In the genomic region with DNA sequence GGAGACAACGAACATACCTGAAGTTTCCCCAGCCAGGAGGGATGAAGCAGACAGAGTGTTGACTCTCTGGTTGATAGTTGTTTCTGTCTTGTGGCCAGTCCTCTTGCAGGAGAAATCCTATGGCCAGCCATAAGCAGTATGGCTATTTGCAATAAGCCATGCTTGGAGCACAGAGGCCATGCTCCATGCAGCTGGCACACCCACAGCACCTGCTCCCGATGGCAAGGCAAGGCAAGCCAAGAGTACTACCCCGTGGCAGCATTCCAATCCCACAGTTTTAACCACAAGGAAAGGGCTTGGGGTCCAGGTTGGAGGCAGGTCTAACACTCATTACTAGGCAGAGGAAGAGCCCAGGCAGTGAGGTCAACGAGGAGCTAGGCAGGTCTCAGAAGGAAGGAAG, we compare ENCODE assay signal across 24 mouse cellular contexts.
"Had no signal": no experiment of that assay in that cellular context is flagged by ENCODE, and none has a peak within 500 bp of the region (broad histone marks: within the 10 kb centered on the region; RNA-seq: fewer than 3 reads in every experiment).

No protein-coding gene starts in this region.

- ATAC-seq: hindbrain, postnatal 0 days; intestine, embryonic 15.5 days; intestine, postnatal 0 days; liver, embryonic 12.5 days had no signal

- H3K36me3 ChIP-seq: heart, embryonic 10.5 days; heart, embryonic 12.5 days; hindbrain, embryonic 13.5 days; hindbrain, embryonic 15.5 days; intestine, embryonic 15.5 days; limb, embryonic 13.5 days; limb, embryonic 15.5 days; liver, embryonic 12.5 days had no signal

- H3K4me2 ChIP-seq: heart, embryonic 12.5 days; hindbrain, embryonic 13.5 days; hindbrain, embryonic 15.5 days; intestine, embryonic 15.5 days; limb, embryonic 13.5 days; limb, embryonic 15.5 days; liver, embryonic 12.5 days had no signal

- H3K27me3 ChIP-seq: intestine, embryonic 15.5 days had no signal

- DNase-seq: gastrocnemius, adult 2 months; gastrocnemius, postnatal 10 days; gastrocnemius, postnatal 25 days; heart, adult 2 months; heart, postnatal 10 days; heart, postnatal 4 days; kidney, adult 18-20 months; kidney, adult 8-10 months; kidney, postnatal 10 days; kidney, postnatal 25 days; kidney, postnatal 4 days; left cerebral cortex, postnatal 4 days had no signal

- H3K4me3 ChIP-seq: gastrocnemius, adult 2 months; heart, adult 2 months; heart, embryonic 10.5 days; heart, embryonic 12.5 days; hindbrain, embryonic 13.5 days; hindbrain, embryonic 15.5 days; intestine, embryonic 15.5 days; layer of hippocampus, adult 2 months; left cerebral cortex, adult 2 months; limb, embryonic 13.5 days; limb, embryonic 15.5 days; liver, embryonic 12.5 days had no signal
